Mouse (Mus musculus): ENCODE results near the gene Fam107b. TPM values are rescaled to one million over a fixed set of nuclear protein-coding genes. Genes with fewer than 3 reads are reported as not detected.

The Fam107b gene
- polyA plus RNA-seq (2016; fragmentation: Nextera tagmentation; extraction: Ambion mirVana) = 32.5 and 34.7 TPM in 2 replicates

GRCm38 (mm10) chr2:3570186-3570585, at the start of gene Fam107b:
Gene Fam107b (plus strand): TSS chr2:3570488.
- H3K27ac ChIP-seq (ENCODE audit: poor library complexity, severe bottlenecking) = no peak within 1 kb of the TSS

GRCm38 (mm10) chr2:3522558-3522957, 47.7 kb upstream of the Fam107b start:
- H3K27ac ChIP-seq (ENCODE audit: poor library complexity, severe bottlenecking) = no peak overlapping the region
- no peaks in the 10 kb centered on the region for H3K36me3 ChIP-seq
- ATAC-seq (ENCODE audit: insufficient number of reproducible peaks, low FRiP score) = no peak
- no peaks in the 10 kb centered on the region for H3K27me3 ChIP-seq (replicated peaks)
- no peak overlapping the region for H3K9ac ChIP-seq
- H3K4me1 ChIP-seq (replicated peaks) = no peaks in the 10 kb centered on the region
- no peaks in the 10 kb centered on the region for H3K9me3 ChIP-seq (replicated peaks)
- 70% methylated on average over 4 of the region's 4 CpGs for WGBS
- no peak overlapping the region for H3K4me2 ChIP-seq
- no peak overlapping the region for H3K4me3 ChIP-seq

More at GRCm38 (mm10) chr2:3570186-3570585, at the start of gene Fam107b:
- Histone ChIP-seq H3K9ac (no peak within 1 kb of the TSS), H3K4me3 (no peak within 1 kb of the TSS), H3K9me3 (replicated peaks) (no peaks in the 10 kb centered on the region), H3K27me3 (replicated peaks) (no peaks in the 10 kb centered on the region), H3K4me1 (replicated peaks) (no peaks in the 10 kb centered on the region), H3K4me2 (no peak within 1 kb of the TSS), H3K36me3 (no peaks in the 10 kb centered on the region)
- no peak for ATAC-seq (ENCODE audit: insufficient number of reproducible peaks, low FRiP score)
- WGBS = 61% methylated on average over 12 of the region's 12 CpGs

GRCm38 (mm10) chr2:3526288-3526687, 44.0 kb upstream of the Fam107b start:
- Histone ChIP-seq H3K27ac (ENCODE audit: poor library complexity, severe bottlenecking) (no peak overlapping the region), H3K9ac (no peak overlapping the region), H3K4me2 (no peak overlapping the region), H3K27me3 (replicated peaks) (no peaks in the 10 kb centered on the region), H3K36me3 (no peaks in the 10 kb centered on the region), H3K4me3 (no peak overlapping the region), H3K9me3 (replicated peaks) (0 out of 2 replicates have a peak, but pooled peaks cover 2% of the 10 kb centered on the region), H3K4me1 (replicated peaks) (no peaks in the 10 kb centered on the region)
- 75% methylated on average over 6 of the region's 6 CpGs for WGBS
- ATAC-seq (ENCODE audit: insufficient number of reproducible peaks, low FRiP score) = no peak

GRCm38 (mm10) chr2:3541307-3542079, 28.8 kb upstream of the Fam107b start:
- Histone ChIP-seq H3K27me3 (replicated peaks) (0 out of 2 replicates have a peak, but pooled peaks cover 5% of the 10 kb centered on the region), H3K9me3 (replicated peaks) (no peaks in the 10 kb centered on the region), H3K9ac (no peak overlapping the region), H3K4me2 (no peak overlapping the region), H3K4me1 (replicated peaks) (peaks cover 7% of the 10 kb centered on the region), H3K36me3 (no peaks in the 10 kb centered on the region), H3K4me3 (no peak overlapping the region), H3K27ac (ENCODE audit: poor library complexity, severe bottlenecking) (no peak overlapping the region)
- WGBS = 63% methylated on average over 9 of the region's 9 CpGs
- ATAC-seq (ENCODE audit: insufficient number of reproducible peaks, low FRiP score) = no peak

DNA sequence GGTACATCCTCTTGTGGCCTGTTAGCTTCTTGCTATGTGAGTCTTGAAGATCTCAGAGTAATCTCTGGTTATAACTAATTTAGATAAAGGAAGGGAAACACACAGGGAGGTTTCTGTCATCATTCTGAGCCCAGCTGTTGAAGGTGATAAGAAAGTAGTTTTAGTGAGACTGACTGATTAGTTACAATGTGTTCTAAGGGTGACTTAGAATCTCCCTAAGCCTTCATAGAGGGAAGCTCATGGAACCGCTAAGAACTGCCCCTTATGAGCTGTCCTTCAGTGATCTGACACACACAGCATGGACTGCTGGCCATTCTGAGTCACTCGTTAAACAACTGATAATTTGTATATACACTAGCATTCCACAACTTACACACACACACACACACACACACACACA, 24.2 kb upstream of the Fam107b start:
- H3K27ac ChIP-seq (ENCODE audit: poor library complexity, severe bottlenecking) = no peak overlapping the region
- WGBS = 26% methylated on average over 2 of the region's 2 CpGs
- ATAC-seq (ENCODE audit: insufficient number of reproducible peaks, low FRiP score) = no peak

DNA sequence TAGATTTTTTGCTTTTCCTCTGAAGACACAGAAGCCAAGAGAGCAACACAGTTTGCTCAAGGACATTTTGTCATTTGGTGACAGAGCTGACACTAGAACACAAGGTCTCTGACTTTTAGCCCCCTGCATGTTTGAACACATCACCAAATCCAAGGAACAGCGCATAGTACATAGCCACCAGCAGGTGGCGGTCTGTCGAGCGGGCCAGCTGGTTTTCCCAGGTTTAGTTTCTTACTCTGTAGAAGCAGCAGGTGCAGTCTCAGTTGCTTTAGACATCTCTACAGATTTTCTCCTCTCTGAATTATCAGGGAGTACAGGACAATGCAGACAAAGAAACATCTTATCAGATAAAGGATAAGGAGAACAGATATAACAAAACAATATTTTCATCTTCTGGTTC, 23.7 kb upstream of the Fam107b start:
- H3K36me3 ChIP-seq = no peaks in the 10 kb centered on the region
- no peak overlapping the region for H3K27ac ChIP-seq (ENCODE audit: poor library complexity, severe bottlenecking)
- H3K9me3 ChIP-seq (replicated peaks) = no peaks in the 10 kb centered on the region
- H3K4me2 ChIP-seq = no peak overlapping the region
- H3K4me3 ChIP-seq = no peak overlapping the region
- peaks cover 7% of the 10 kb centered on the region for H3K4me1 ChIP-seq (replicated peaks)
- H3K27me3 ChIP-seq (replicated peaks) = 0 out of 2 replicates have a peak, but pooled peaks cover 5% of the 10 kb centered on the region
- no peak overlapping the region for H3K9ac ChIP-seq
- WGBS = 5% methylated on average over 4 of the region's 4 CpGs
- no peak for ATAC-seq (ENCODE audit: insufficient number of reproducible peaks, low FRiP score)

More for the DNA sequence above, 24.2 kb upstream of the Fam107b start:
- H3K9ac ChIP-seq = no peak overlapping the region
- no peak overlapping the region for H3K4me3 ChIP-seq
- H3K4me2 ChIP-seq = no peak overlapping the region
- H3K4me1 ChIP-seq (replicated peaks) = peaks cover 7% of the 10 kb centered on the region
- H3K36me3 ChIP-seq = no peaks in the 10 kb centered on the region
- 0 out of 2 replicates have a peak, but pooled peaks cover 5% of the 10 kb centered on the region for H3K27me3 ChIP-seq (replicated peaks)
- no peaks in the 10 kb centered on the region for H3K9me3 ChIP-seq (replicated peaks)

GRCm38 (mm10) chr2:3570606-3571005, 318 bp downstream of the Fam107b start:
- Histone ChIP-seq H3K4me3 (no peak overlapping the region), H3K4me2 (no peak overlapping the region), H3K27ac (ENCODE audit: poor library complexity, severe bottlenecking) (no peak overlapping the region), H3K27me3 (replicated peaks) (no peaks in the 10 kb centered on the region), H3K4me1 (replicated peaks) (no peaks in the 10 kb centered on the region), H3K9me3 (replicated peaks) (no peaks in the 10 kb centered on the region), H3K36me3 (no peaks in the 10 kb centered on the region), H3K9ac (no peak overlapping the region)
- WGBS = 79% methylated on average over 11 of the region's 11 CpGs
- ATAC-seq (ENCODE audit: insufficient number of reproducible peaks, low FRiP score) = no peak

DNA sequence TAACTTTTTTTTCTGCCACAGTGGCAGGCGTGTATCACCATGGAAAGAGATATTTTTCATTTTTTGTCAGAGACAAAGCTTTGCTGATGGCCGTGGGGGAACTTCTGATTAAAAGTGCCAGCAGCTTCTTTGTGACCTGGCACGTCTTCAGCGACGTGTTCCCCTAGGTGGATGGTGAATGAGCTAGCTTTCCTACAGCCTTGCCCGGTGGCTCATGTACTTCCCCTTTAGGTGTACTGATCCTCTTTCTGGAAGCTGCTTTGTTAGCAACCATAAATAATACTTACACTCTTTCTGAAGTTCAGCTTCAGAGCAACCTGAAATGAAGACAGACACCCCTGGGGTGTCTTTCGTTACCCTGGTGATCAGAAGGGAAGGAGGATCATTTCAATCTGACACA, 3.6 kb downstream of the Fam107b start:
- Histone ChIP-seq H3K27ac (ENCODE audit: poor library complexity, severe bottlenecking) (no peak overlapping the region), H3K4me2 (no peak overlapping the region), H3K4me1 (replicated peaks) (no peaks in the 10 kb centered on the region), H3K4me3 (no peak overlapping the region), H3K36me3 (no peaks in the 10 kb centered on the region), H3K27me3 (replicated peaks) (no peaks in the 10 kb centered on the region), H3K9ac (no peak overlapping the region), H3K9me3 (replicated peaks) (no peaks in the 10 kb centered on the region)
- ATAC-seq (ENCODE audit: insufficient number of reproducible peaks, low FRiP score) = no peak
- 76% methylated on average over 7 of the region's 7 CpGs for WGBS

DNA sequence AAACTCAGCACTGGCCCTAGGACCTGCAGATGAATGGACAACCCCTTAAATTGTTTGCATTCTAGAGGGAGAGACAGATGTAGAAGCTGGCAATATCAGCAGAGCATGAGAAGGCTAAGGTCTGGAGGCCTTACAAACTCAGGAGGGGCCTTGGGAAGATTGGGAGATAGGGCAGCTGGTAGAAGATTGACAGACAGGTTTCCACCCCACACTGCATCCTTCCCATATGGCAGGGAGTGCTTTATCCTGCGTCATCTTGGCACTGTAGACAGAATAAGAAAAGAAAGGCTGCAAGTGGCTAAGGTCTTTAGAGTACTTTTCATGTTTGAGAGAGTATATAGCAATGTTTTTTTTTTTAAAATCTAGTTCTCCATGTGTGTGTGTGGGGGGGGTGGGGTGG, 4.9 kb downstream of the Fam107b start:
- no peaks in the 10 kb centered on the region for H3K36me3 ChIP-seq
- no peak overlapping the region for H3K4me2 ChIP-seq
- H3K4me3 ChIP-seq = no peak overlapping the region
- WGBS = 69% methylated on average over 1 of the region's 1 CpGs
- no peaks in the 10 kb centered on the region for H3K27me3 ChIP-seq (replicated peaks)
- no peak for ATAC-seq (ENCODE audit: insufficient number of reproducible peaks, low FRiP score)
- no peaks in the 10 kb centered on the region for H3K4me1 ChIP-seq (replicated peaks)
- H3K27ac ChIP-seq (ENCODE audit: poor library complexity, severe bottlenecking) = no peak overlapping the region
- no peak overlapping the region for H3K9ac ChIP-seq
- no peaks in the 10 kb centered on the region for H3K9me3 ChIP-seq (replicated peaks)

DNA sequence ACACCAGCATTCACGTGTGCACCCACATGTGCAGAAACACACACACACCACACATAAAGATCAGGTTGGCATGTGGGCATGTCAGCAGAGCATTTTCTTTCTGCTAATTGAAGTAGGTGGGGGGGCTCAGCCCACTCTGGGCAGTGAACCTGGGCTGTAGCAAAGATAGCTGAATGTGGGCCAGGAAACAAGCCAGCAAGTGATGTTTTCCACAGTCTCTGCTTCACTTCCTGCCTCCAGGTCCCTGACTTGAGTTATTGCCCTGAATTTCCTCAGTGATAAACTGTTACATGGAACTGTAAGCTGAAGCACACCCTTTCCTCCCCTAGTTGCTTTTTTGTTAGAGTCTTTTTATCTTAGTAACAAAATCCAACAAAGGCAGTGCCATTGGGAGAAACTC, 6.1 kb downstream of the Fam107b start:
- H3K9me3 ChIP-seq (replicated peaks) = no peaks in the 10 kb centered on the region
- ATAC-seq (ENCODE audit: insufficient number of reproducible peaks, low FRiP score) = peak; percentile 56
- H3K4me1 ChIP-seq (replicated peaks) = no peaks in the 10 kb centered on the region
- no peak overlapping the region for H3K4me3 ChIP-seq
- peak overlapping the region; percentile 26; the same call in 1 of the 2 replicates for H3K27ac ChIP-seq (ENCODE audit: poor library complexity, severe bottlenecking)
- no peak overlapping the region for H3K4me2 ChIP-seq
- H3K36me3 ChIP-seq = no peaks in the 10 kb centered on the region
- no peak overlapping the region for H3K9ac ChIP-seq
- no peaks in the 10 kb centered on the region for H3K27me3 ChIP-seq (replicated peaks)
- WGBS = 72% methylated on average over 1 of the region's 1 CpGs

DNA sequence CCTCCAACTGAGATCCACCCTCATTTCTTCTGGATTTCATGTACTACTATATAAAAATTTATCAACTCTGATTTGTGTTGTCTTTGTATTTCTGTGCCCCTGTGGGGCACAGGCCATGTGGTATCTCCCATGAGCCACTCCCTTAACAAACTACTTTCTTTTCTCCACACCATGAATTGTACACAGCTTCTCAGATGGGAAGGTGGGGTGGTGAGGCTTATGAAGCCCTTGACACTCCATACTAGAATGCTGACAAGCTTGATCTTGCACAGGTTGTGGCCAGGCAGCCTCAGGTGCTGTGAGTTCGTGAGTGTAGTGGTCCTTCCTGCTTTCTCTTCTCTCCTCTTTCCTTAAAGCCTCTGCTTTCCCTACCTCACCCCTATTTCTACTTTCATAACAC, 6.9 kb downstream of the Fam107b start:
- no peaks in the 10 kb centered on the region for H3K27me3 ChIP-seq (replicated peaks)
- H3K36me3 ChIP-seq = no peaks in the 10 kb centered on the region
- H3K4me2 ChIP-seq = no peak overlapping the region
- H3K9me3 ChIP-seq (replicated peaks) = no peaks in the 10 kb centered on the region
- no peak overlapping the region for H3K4me3 ChIP-seq
- WGBS = 41% methylated on average over 1 of the region's 1 CpGs
- no peaks in the 10 kb centered on the region for H3K4me1 ChIP-seq (replicated peaks)
- 0 out of 2 replicates have a peak overlapping the region, but pooled peaks have one; percentile 18 for H3K27ac ChIP-seq (ENCODE audit: poor library complexity, severe bottlenecking)
- no peak for ATAC-seq (ENCODE audit: insufficient number of reproducible peaks, low FRiP score)
- no peak overlapping the region for H3K9ac ChIP-seq
